In the genomic region with DNA sequence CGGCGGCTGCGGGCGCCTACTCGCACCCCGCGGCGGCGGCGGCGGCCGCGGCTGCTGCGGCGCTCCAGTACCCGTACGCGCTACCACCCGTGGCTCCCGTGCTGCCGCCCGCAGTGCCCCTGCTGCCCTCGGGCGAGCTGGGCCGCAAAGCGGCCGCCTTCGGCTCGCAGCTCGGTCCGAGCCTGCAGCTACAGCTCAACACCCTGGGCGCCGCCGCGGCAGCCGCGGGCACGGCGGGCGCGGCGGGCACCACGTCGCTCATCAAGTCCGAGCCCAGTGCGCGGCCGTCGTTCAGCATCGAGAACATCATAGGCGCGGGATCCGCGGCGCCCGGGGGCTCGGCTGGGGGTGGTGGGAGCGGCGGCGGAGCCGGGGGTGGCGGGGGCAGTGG, we compare ENCODE assay signal across 9 mouse cellular contexts. TPM values are rescaled to one million over a fixed set of nuclear protein-coding genes. Genes with fewer than 3 reads are reported as not detected.
DNase-seq lines count a peak whose midpoint lies in the region; ATAC-seq and TF ChIP-seq lines count a peak whose summit lies in the region.
"Had no signal": no experiment of that assay in that cellular context is flagged by ENCODE, and none has a peak within 500 bp of the region (broad histone marks: within the 10 kb centered on the region; RNA-seq: fewer than 3 reads in every experiment).

No protein-coding gene starts in this region.

- DNase-seq in heart, postnatal 25 days (ENCODE audit: low spot score) = no peak
- peak; percentile 17 for DNase-seq in brain, embryonic 14.5 days (ENCODE audit: low read depth)
- peak; percentile 44 for DNase-seq in midbrain, embryonic 14.5 days
- DNase-seq in right cerebral cortex, postnatal 36 days (ENCODE audit: low spot score in 2 of 2) = no peak
- DNase-seq in Muller cell, postnatal 12 days (ENCODE audit: inconsistent ontology term) = no peak
- DNase-seq in urinary bladder, postnatal 36 days (ENCODE audit: low spot score in 2 of 2) = no peak

- WGBS in heart, embryonic 12.5 days = 2% methylated on average over 61 of the region's 62 CpGs
- under 1% methylated on average over 36 of the region's 62 CpGs for WGBS in hindbrain, embryonic 13.5 days
- WGBS in midbrain, embryonic 14.5 days = under 1% methylated on average over 61 of the region's 62 CpGs

- ATAC-seq in heart, embryonic 12.5 days (ENCODE audit: insufficient number of reproducible peaks, low FRiP score) = no peak
- no peak for ATAC-seq in hindbrain, embryonic 13.5 days (ENCODE audit: low FRiP score)
- ATAC-seq in midbrain, embryonic 14.5 days (ENCODE audit: low FRiP score, low TSS enrichment) = no peak; the same call in 1 of the 2 replicates

- no peak for TF ChIP-seq POLR2A in brain, embryonic 14.5 days (IDR thresholded peaks at IDR 0.05; ENCODE audit: borderline replicate concordance, extremely low read depth, insufficient read depth, insufficient read length, poor library complexity, severe bottlenecking)

- intact Hi-C loops in heart, postnatal 25 days (cut with DNase I) = no loop called here

- peaks cover 74% of the 10 kb centered on the region for H3K27me3 ChIP-seq in heart, embryonic 12.5 days (replicated peaks)
- peaks cover 83% of the 10 kb centered on the region for H3K27me3 ChIP-seq in hindbrain, embryonic 13.5 days
- H3K27me3 ChIP-seq in midbrain, embryonic 14.5 days (ENCODE audit: control insufficient read depth, insufficient read depth, low read length) = peaks cover 80% of the 10 kb centered on the region

- H3K27ac ChIP-seq in heart, embryonic 12.5 days (ENCODE audit: poor library complexity, severe bottlenecking) = no peak overlapping the region
- peak overlapping the region; percentile 85 for H3K27ac ChIP-seq in hindbrain, embryonic 13.5 days
- no peak overlapping the region for H3K27ac ChIP-seq in midbrain, embryonic 14.5 days (replicated peaks; ENCODE audit: low read depth, low read length)
- H3K27ac ChIP-seq: macrophage had no signal

- TF ChIP-seq CTCF in brain, embryonic 14.5 days (IDR thresholded peaks at IDR 0.05; ENCODE audit: borderline replicate concordance, extremely low read depth, insufficient read depth, insufficient read length) = no peak

- no peak overlapping the region for H3K9ac ChIP-seq in heart, embryonic 12.5 days
- H3K9ac ChIP-seq in hindbrain, embryonic 13.5 days = peak overlapping the region; percentile 68
- 0 out of 2 replicates have a peak overlapping the region, but pooled peaks have one; percentile 16 for H3K9ac ChIP-seq in midbrain, embryonic 14.5 days (replicated peaks; ENCODE audit: low read length)

- H3K4me1 ChIP-seq in heart, embryonic 12.5 days (replicated peaks) = peaks cover 35% of the 10 kb centered on the region
- peaks cover 28% of the 10 kb centered on the region for H3K4me1 ChIP-seq in hindbrain, embryonic 13.5 days (replicated peaks)
- peaks cover 8% of the 10 kb centered on the region; the same call in 1 of the 2 replicates for H3K4me1 ChIP-seq in midbrain, embryonic 14.5 days (ENCODE audit: control insufficient read depth, insufficient read depth, low read length)

- peak overlapping the region; percentile 45 for H3K4me3 ChIP-seq in heart, embryonic 12.5 days
- H3K4me3 ChIP-seq in hindbrain, embryonic 13.5 days = peak overlapping the region; percentile 38
- peak overlapping the region; percentile 25 for H3K4me3 ChIP-seq in midbrain, embryonic 14.5 days (replicated peaks; ENCODE audit: low read depth, low read length)

- peak overlapping the region; percentile 64 for H3K4me2 ChIP-seq in heart, embryonic 12.5 days
- H3K4me2 ChIP-seq in hindbrain, embryonic 13.5 days = peak overlapping the region; percentile 40
- H3K4me2 ChIP-seq in midbrain, embryonic 14.5 days (ENCODE audit: low read length) = peak overlapping the region; percentile 42

- no peaks in the 10 kb centered on the region for H3K9me3 ChIP-seq in heart, embryonic 12.5 days (replicated peaks)
- H3K9me3 ChIP-seq in hindbrain, embryonic 13.5 days = no peaks in the 10 kb centered on the region
- H3K9me3 ChIP-seq in midbrain, embryonic 14.5 days (ENCODE audit: control insufficient read depth, low read length) = no peaks in the 10 kb centered on the region

- H3K36me3 ChIP-seq in heart, embryonic 12.5 days = no peaks in the 10 kb centered on the region
- H3K36me3 ChIP-seq in hindbrain, embryonic 13.5 days = no peaks in the 10 kb centered on the region
- H3K36me3 ChIP-seq in midbrain, embryonic 14.5 days (ENCODE audit: control insufficient read depth, insufficient read depth, low read length) = no peaks in the 10 kb centered on the region

RNA-seq across cellular contexts. Expression of a gene that starts 1.3 kb away (rescaled TPM):
- polyA plus RNA-seq in heart, embryonic 12.5 days (2016; fragmentation: Nextera tagmentation; extraction: Ambion mirVana) = not detected in 2 replicates
- total RNA-seq in heart, postnatal 25 days (2021) = under 1 TPM; 0.60 to 0.98 TPM
- 1.4 and 3.2 TPM in 2 replicates for polyA plus RNA-seq in brain, embryonic 14.5 days (2012; rRNA removed)
- polyA plus RNA-seq in hindbrain, embryonic 13.5 days (2015; fragmentation: Nextera tagmentation; extraction: Ambion mirVana) = 2.2 TPM in 2 replicates
- 0.14 and 0.15 TPM in 2 replicates for polyA plus RNA-seq in midbrain, embryonic 14.5 days (2014; fragmentation: Nextera tagmentation; extraction: Ambion mirVana)
- polyA plus RNA-seq: macrophage had no signal

RNA-seq across cellular contexts. Expression of a gene that starts 58.0 kb away (rescaled TPM):
- polyA plus RNA-seq in heart, embryonic 12.5 days (2016; fragmentation: Nextera tagmentation; extraction: Ambion mirVana) = 11.2 and 13.1 TPM in 2 replicates
- 1 to 10 TPM; 6.7 to 6.8 TPM for total RNA-seq in heart, postnatal 25 days (2021)
- 11.8 and 13.1 TPM in 2 replicates for polyA plus RNA-seq in brain, embryonic 14.5 days (2012; rRNA removed)
- polyA plus RNA-seq in hindbrain, embryonic 13.5 days (2015; fragmentation: Nextera tagmentation; extraction: Ambion mirVana) = 10.0 and 10.8 TPM in 2 replicates
- 11.1 and 11.6 TPM in 2 replicates for polyA plus RNA-seq in midbrain, embryonic 14.5 days (2014; fragmentation: Nextera tagmentation; extraction: Ambion mirVana)

Comparison
In these comparisons a context has a peak if more than half of its experiments do, and no peak if none do; other contexts are left out.
1. DNase-seq: peak in brain, embryonic 14.5 days (single experiment) and midbrain, embryonic 14.5 days (single experiment); none in heart, postnatal 25 days (single experiment), right cerebral cortex, postnatal 36 days (0 of 2), Muller cell, postnatal 12 days (single experiment) and urinary bladder, postnatal 36 days (0 of 2).
2. Peak in every context shown above with its lines, with median percentiles within 50 percentile points of each other: H3K4me2 ChIP-seq and H3K4me3 ChIP-seq.